Mouse (Mus musculus): ENCODE measurements at regions not wholly inside any gene's neighbourhood (a gene's known extent, or its start where the extent isn't known, plus 50 kb on each side); places are given as distances from the start of the nearest gene placed in this dataset.

DNA sequence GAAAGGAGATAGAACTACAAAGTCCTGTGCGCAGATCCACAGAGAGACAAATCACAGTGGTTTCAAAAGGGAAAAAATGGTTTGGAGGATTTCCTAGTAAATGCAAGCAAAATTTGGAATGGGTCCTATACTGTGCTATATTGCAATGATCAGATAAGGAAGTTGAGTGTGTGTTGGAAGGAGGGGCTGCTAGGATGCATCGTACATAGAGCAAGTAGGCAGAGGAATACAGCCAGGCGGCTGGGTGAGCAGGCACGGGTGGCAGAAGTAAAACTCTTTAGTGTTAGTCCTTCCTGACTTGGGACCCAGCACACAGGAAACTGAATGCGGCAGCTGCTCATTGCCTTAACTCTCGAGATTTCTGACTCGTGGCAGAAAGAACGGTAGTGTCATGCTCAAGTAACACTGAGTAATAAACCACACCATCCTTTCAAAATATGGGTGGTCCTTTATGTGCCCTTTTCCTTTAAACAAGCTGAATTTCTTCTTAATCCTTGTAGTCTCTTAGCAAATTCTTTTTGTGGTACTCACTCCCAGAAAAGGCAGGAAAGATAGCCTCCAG lies 87.0 kb upstream of the Itprid2 start:
- no peak for DNase-seq (ENCODE audit: low spot score)

DNA sequence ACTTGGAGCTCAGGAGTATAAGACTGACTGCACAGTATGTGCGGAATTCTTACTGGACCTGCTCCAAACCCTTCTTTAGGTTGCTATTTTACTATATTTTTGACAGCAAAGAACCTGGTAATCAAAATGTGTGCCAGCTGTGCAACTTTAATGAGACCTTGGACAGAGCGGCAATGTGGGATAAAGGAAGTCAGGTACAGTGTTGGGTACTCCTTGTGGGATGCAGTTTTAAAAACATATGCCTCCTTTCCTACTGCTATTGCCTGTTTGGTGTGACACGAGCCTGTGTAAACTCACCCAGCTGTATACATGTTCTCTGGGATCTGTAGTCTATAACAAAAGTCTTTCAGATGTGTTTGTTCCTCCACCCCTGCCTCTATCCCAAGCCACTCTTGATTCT lies 85.4 kb upstream of the Itprid2 start:
- no peak for DNase-seq (ENCODE audit: low spot score)

DNA sequence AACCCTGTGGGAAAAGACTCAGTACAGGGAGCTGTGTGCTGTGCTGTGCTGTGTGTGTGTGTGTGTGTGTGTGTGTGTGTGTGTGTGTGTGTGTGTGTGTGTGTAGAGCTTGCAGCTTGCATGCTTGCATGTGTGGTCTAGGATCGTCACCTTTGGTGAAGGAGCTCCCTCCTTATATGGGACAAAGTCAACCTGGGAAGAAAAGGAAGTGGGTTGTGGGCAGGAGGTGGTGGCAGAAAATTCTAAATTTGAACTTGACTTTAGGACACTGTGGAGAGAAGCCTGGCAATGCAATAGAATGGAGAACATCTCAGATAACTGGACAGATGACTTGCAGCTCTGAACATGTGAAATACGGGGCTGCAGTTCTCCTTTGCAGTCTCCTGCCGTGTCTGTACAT lies 84.7 kb upstream of the Itprid2 start:
- no peak for DNase-seq (ENCODE audit: low spot score)

DNA sequence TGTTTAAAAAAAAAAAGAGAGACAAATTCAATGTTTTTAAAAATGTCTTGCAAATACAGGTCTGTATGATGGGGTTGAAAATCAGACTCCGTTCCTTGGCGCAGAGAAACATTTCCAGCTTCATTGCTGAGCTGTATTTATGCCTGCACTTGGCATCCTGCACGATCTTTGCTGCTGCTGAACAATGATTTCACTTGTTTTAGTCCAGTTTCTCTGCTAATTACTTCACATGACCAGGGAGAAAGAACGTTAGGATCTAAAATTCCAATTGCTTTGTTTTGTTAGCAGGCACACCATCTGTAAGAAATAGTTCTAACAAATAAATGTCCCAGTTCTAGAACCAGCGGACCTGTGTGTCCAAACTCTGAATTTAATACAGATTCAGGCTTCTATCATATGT lies 82.7 kb upstream of the Itprid2 start:
- no peak for DNase-seq (ENCODE audit: low spot score)

DNA sequence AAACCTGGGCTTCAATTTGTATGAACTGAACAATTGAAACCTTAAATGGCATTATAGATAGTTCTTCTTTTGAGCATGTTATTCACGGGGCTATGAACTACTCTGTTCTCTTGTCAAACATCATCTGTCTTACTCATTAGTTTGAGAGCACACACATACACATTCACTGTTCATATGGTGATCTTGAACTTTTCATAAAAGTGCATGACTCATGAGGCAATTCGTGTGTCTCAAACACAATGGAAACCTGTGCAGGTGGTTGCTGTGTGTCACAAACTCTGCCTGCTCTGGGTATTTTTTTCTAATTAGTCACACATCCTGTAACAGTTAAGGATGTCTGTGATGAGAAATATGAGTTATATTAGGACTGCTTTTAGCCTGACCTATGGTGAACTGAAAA lies 79.8 kb upstream of the Itprid2 start:
- no peak for DNase-seq (ENCODE audit: low spot score)

DNA sequence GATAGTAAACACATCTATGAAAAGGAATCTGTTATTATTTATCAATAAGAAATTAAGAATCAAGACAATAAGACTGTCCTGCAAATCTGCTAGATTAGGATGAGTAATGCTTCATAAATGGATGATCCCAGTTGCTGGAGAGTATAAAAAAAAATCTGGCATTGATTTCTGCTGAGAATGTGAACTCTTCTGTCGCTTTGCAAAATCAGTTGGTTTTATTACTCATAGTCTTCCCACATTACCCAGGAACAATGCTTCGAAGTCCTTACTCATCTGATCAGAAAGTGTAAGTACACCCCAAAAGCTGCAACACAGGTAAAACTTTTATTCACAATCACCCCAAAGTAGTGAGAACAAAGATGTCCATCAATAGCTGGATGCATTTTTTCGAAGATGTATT lies 77.8 kb upstream of the Itprid2 start:
- no peak for DNase-seq (ENCODE audit: low spot score)

DNA sequence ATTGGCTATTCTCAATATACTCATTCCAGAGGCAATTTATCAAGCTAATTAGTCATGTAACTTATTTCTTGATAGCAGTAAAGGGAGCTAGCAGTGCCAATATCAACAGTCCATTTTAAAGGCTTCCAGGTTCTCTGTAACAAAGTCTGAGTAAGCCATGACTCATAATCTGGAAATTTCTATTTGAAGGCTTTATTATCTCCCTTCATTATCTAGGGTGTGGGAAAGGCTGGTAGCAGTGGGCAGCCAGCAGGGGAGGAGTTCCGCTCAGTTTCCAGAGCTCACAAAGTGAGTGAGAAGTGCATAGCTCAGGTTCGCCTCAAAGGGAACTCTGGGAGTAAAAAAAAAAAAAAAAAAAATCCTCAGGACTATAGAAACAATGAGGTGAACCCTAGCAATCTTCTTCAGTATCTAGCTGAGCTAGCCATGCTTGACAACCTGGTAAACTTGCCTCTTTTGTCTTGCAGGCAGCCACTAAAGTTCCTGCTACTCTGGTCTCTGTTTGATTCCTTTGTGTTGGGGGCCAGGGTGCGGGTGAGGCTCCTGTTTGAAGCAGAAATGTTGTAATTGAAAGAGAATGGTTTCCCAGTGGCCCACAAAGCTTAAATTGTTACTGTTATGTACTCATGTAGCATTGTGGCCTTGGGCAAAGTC lies 68.7 kb upstream of the Itprid2 start:
- DNase-seq (ENCODE audit: low spot score) = no peak

DNA sequence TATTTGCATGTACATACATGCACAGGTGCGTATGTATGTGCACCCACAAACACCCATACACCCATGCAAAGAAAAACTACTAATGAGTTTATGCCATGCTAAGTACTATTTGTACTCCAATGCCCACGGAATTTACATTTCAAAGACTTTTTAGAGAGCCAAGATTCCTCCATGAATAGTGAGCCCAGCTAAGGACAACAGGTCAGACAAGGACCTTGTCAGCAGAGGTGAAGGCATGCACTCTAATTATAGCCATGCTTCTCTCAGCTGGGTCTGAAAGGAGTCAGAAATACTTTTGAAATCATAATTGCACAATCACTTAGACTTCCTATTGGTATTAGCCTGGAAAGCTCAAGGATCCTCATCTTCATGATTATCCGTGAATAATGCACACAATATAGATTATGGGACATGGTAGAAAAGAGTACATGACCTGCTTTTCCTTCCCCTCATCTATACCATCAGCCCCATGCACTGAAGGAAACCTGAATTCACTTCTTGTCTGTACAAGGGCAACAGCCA lies 67.7 kb upstream of the Itprid2 start:
- DNase-seq (ENCODE audit: low spot score) = no peak

DNA sequence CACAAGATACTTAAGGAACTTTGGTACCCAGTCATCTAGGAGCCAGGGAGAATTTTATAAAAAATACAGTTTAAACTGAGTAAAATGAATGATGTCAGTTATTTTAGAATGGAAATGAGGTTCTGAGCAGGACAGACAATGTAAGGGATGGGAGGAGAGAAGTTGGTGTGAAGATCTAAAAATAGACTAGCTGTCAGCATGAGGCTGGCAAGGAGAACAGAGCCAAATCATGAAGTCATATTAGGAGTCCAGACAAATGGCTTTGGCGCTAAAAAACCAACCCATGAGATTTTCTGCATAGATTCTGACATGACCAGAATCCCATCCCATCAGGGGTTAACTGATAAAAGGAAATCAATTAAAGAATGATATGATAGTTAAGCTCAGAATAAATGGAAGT lies 65.5 kb upstream of the Itprid2 start:
- DNase-seq (ENCODE audit: low spot score) = no peak

DNA sequence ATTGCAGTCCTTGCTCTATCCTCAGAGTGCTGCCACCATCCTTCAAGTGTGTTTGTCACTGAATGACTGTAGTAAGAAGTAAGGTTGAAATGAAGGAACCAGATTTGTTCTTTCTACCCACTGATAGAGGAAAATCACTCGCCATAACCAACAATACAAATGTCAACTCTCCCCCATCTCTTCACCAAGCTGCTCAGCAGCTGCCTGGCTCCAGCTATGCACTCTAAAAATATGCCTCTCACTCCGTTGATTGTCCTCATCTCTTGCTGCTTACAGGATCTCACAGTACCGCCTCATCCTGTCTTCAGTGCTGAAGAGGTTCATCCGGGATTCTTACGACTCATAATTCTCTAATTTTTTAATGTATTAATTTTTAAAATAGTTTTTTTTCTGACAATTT lies 63.2 kb upstream of the Itprid2 start:
- no peak for DNase-seq (ENCODE audit: low spot score)

DNA sequence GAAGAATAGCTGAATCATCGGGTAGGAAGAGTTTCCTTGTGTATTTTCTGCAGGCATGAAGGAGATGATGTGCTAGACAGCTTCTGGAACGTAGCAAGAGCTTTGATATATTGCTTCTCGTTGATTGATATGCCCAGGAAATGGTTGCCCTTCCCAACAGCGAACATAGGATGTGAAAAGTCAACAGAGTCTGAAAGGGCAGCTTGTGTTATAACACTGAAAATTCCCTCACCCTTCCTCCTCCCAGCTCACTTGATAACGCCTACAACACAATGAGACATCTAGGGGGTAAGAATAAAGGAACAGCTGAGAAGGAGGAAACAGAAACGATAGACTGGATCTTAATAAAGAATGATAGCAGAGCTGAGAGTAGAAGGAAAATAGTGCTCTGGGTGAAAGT lies 60.1 kb upstream of the Itprid2 start:
- no peak for DNase-seq (ENCODE audit: low spot score)

DNA sequence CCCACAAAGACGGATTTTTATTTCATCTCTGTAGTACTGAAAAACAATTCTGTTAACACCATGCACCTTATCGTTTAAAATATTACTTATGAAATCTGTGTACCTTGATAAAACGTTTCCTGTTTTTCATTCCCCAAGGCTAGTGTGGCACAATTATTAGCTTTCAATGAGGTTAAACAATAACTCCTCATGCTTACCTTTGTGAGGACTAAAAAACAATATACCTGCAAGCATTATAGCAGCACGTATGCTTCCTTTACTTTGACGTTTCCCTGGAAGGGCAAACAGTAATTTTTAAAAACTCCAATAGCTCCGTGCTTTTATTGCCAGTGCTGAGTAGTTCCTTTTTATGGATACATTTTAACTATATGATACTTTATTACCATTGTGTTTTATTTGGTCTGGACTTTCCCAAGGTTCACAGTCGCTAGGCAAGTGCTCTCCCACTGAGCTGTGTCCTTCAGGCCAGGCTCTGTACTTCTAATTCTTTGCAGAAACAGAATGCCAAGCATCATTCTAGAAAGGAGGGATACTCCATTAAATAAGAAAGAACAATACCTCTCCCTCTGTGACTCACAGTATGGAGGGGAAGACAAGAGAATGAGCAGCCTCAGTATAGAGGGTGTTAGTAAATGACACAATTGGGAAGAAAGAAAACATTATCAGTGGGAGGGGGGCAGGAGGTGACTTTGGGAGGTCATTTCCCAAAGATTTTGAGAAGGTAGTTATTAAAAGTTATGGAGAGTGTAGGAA lies 50.0 kb upstream of the Itprid2 start:
- no peak for DNase-seq (ENCODE audit: low spot score)

Data from ovary, postnatal 14 days (tissue).